Mouse (Mus musculus) intestine, embryonic 15.5 days (tissue): ENCODE results near the gene Gcgr. TPM values are rescaled to one million over a fixed set of nuclear protein-coding genes. Genes with fewer than 3 reads are reported as not detected.
A peak's percentile ranks its signal among the peaks of the same experiment; 100 is the strongest.

Source experiments
- ATAC-seq: fragments of 200-750 bp; cut with Nextera tagmentation; 2 replicates; pipeline ENCODE4 v1.8.0; 2017; ENCODE audit warnings: moderate TSS enrichment, moderate library complexity
- H3K27ac ChIP-seq: fragments of 300-500 bp; sonication (generic); 2 replicates; pipeline ENCODE4 v1.5.1; 2015; ENCODE audit warnings: mild to moderate bottlenecking, inconsistent platforms
- H3K27me3 ChIP-seq: fragments of 300-500 bp; sonication (generic); replicated peaks from 2 replicates; pipeline ENCODE4 v1.6.1; 2015; ENCODE audit warnings: inconsistent platforms
- H3K36me3 ChIP-seq: fragments of 300-500 bp; sonication (generic); 2 replicates; pipeline ENCODE4 v1.6.1; 2015; ENCODE audit warnings: inconsistent platforms
- H3K4me1 ChIP-seq: fragments of 300-500 bp; sonication (generic); replicated peaks from 2 replicates; pipeline ENCODE4 v1.6.1; 2015; ENCODE audit warnings: inconsistent platforms
- H3K4me2 ChIP-seq: fragments of 300-500 bp; sonication (generic); replicated peaks from 2 replicates; pipeline ENCODE4 v1.6.1; 2015; ENCODE audit warnings: mild to moderate bottlenecking, inconsistent platforms
- H3K4me3 ChIP-seq: fragments of 300-500 bp; sonication (generic); replicated peaks from 2 replicates; pipeline ENCODE4 v1.5.1; 2015; ENCODE audit warnings: inconsistent platforms
- H3K9ac ChIP-seq: fragments of 300-500 bp; sonication (generic); 2 replicates; pipeline ENCODE4 v1.6.1; 2015; ENCODE audit warnings: inconsistent platforms
- H3K9me3 ChIP-seq: fragments of 300-500 bp; sonication (generic); 2 replicates; pipeline ENCODE4 v1.6.1; 2016; ENCODE audit warnings: inconsistent platforms
- WGBS: fragments of 180-500 bp; shearing (Covaris S2); methylation state at CpG from one replicate; pipeline ENCODE4 v1.1.7; 2015; 5-methylcytosine and 5-hydroxymethylcytosine counted together
- polyA plus RNA-seq: library from polyadenylated mRNA; unstranded; fragments of >200 nt; fragmentation: Nextera tagmentation; extraction: Ambion mirVana; gene quantifications from 2 replicates; pipeline ENCODE4 v1.2.1, GENCODE M21; 2015

Gene Gcgr
- polyA plus RNA-seq, 1 experiment from 2014 or later, result 0.58 TPM

GRCm38 (mm10) chr11:120493351-120493750, 37.1 kb upstream of the Gcgr start:
- Histone ChIP-seq H3K36me3 (peaks cover 29% of the 10 kb centered on the region), H3K9me3 (no peaks in the 10 kb centered on the region), H3K4me2 (peak overlapping the region; percentile 92), H3K4me3 (peak overlapping the region; percentile 90), H3K4me1 (peaks cover 31% of the 10 kb centered on the region), H3K27ac (peak overlapping the region; percentile 89), H3K27me3 (no peaks in the 10 kb centered on the region), H3K9ac (peak overlapping the region; percentile 78)
- WGBS, result 46% methylated on average over 3 of the region's 3 CpGs
- ATAC-seq, result no peak

- peak overlapping the region; percentile 92 for H3K4me2 ChIP-seq
Measured at GRCm38 (mm10) chr11:120493911-120494310, 36.6 kb upstream of the Gcgr start.

GRCm38 (mm10) chr11:120497436-120497835, 33.1 kb upstream of the Gcgr start:
- H3K36me3 ChIP-seq, result peaks cover 27% of the 10 kb centered on the region; the same call in 1 of the 2 replicates

More at GRCm38 (mm10) chr11:120493911-120494310, 36.6 kb upstream of the Gcgr start:
- Histone ChIP-seq H3K9ac (no peak overlapping the region), H3K4me3 (no peak overlapping the region; the same call in 1 of the 2 replicates), H3K27ac (no peak overlapping the region), H3K36me3 (peaks cover 27% of the 10 kb centered on the region; the same call in 1 of the 2 replicates), H3K4me1 (peaks cover 31% of the 10 kb centered on the region), H3K9me3 (no peaks in the 10 kb centered on the region), H3K27me3 (no peaks in the 10 kb centered on the region)
- 87% methylated on average over 3 of the region's 3 CpGs for WGBS
- ATAC-seq, result no peak

GRCm38 (mm10) chr11:120498226-120498625, 32.3 kb upstream of the Gcgr start:
- Histone ChIP-seq H3K27me3 (no peaks in the 10 kb centered on the region), H3K9ac (no peak overlapping the region), H3K27ac (no peak overlapping the region), H3K4me1 (peaks cover 23% of the 10 kb centered on the region), H3K4me3 (no peak overlapping the region), H3K36me3 (peaks cover 27% of the 10 kb centered on the region; the same call in 1 of the 2 replicates), H3K9me3 (no peaks in the 10 kb centered on the region), H3K4me2 (no peak overlapping the region)
- WGBS, result 93% methylated on average over 12 of the region's 12 CpGs
- ATAC-seq, result no peak

More at GRCm38 (mm10) chr11:120497436-120497835, 33.1 kb upstream of the Gcgr start:
- ATAC-seq, result no peak
- Histone ChIP-seq H3K27ac (no peak overlapping the region), H3K27me3 (no peaks in the 10 kb centered on the region), H3K9ac (no peak overlapping the region), H3K4me2 (no peak overlapping the region), H3K4me3 (no peak overlapping the region), H3K9me3 (no peaks in the 10 kb centered on the region), H3K4me1 (peaks cover 27% of the 10 kb centered on the region)
- 94% methylated on average over 3 of the region's 3 CpGs for WGBS

GRCm38 (mm10) chr11:120498891-120499290, 31.6 kb upstream of the Gcgr start:
- H3K27ac ChIP-seq, result no peak overlapping the region
- H3K36me3 ChIP-seq, result peaks cover 27% of the 10 kb centered on the region; the same call in 1 of the 2 replicates
- WGBS, result 80% methylated on average over 5 of the region's 5 CpGs
- H3K4me2 ChIP-seq, result no peak overlapping the region
- no peak overlapping the region for H3K9ac ChIP-seq
- H3K27me3 ChIP-seq, result no peaks in the 10 kb centered on the region
- no peaks in the 10 kb centered on the region for H3K9me3 ChIP-seq
- H3K4me3 ChIP-seq, result no peak overlapping the region
- peaks cover 17% of the 10 kb centered on the region for H3K4me1 ChIP-seq
- ATAC-seq, result no peak

GRCm38 (mm10) chr11:120499894-120500293, 30.6 kb upstream of the Gcgr start:
- Histone ChIP-seq H3K9me3 (no peaks in the 10 kb centered on the region), H3K27ac (peak overlapping the region; percentile 52), H3K4me2 (0 out of 2 replicates have a peak overlapping the region, but pooled peaks have one; percentile 11), H3K4me3 (no peak overlapping the region), H3K9ac (no peak overlapping the region), H3K36me3 (peaks cover 27% of the 10 kb centered on the region; the same call in 1 of the 2 replicates), H3K27me3 (no peaks in the 10 kb centered on the region), H3K4me1 (peaks cover 15% of the 10 kb centered on the region; the same call in 1 of the 2 replicates)
- WGBS, result 74% methylated on average over 6 of the region's 6 CpGs
- peak; percentile 46 for ATAC-seq

- 16% methylated on average over 3 of the region's 3 CpGs for WGBS
- Histone ChIP-seq H3K27me3 (no peaks in the 10 kb centered on the region), H3K27ac (peak overlapping the region; percentile 52), H3K4me1 (peaks cover 15% of the 10 kb centered on the region; the same call in 1 of the 2 replicates), H3K9ac (no peak overlapping the region), H3K4me2 (0 out of 2 replicates have a peak overlapping the region, but pooled peaks have one; percentile 11), H3K9me3 (no peaks in the 10 kb centered on the region), H3K4me3 (no peak overlapping the region), H3K36me3 (peaks cover 23% of the 10 kb centered on the region; the same call in 1 of the 2 replicates)
- peak; percentile 87 for ATAC-seq
Measured at GRCm38 (mm10) chr11:120500357-120500756, 30.1 kb upstream of the Gcgr start.

- peaks cover 16% of the 10 kb centered on the region; the same call in 1 of the 2 replicates for H3K36me3 ChIP-seq
- 60% methylated on average over 6 of the region's 6 CpGs for WGBS
- peak; percentile 12; the same call in 1 of the 2 replicates for ATAC-seq
- H3K4me2 ChIP-seq, result no peak overlapping the region
- peaks cover 15% of the 10 kb centered on the region; the same call in 1 of the 2 replicates for H3K4me1 ChIP-seq
- H3K9me3 ChIP-seq, result no peaks in the 10 kb centered on the region
- no peak overlapping the region for H3K27ac ChIP-seq
- no peak overlapping the region for H3K9ac ChIP-seq
- no peak overlapping the region for H3K4me3 ChIP-seq
- no peaks in the 10 kb centered on the region for H3K27me3 ChIP-seq
Measured at GRCm38 (mm10) chr11:120501018-120501417, 29.5 kb upstream of the Gcgr start.

- no peaks in the 10 kb centered on the region for H3K9me3 ChIP-seq
- H3K27me3 ChIP-seq, result no peaks in the 10 kb centered on the region
- 73% methylated on average over 4 of the region's 4 CpGs for WGBS
- no peak overlapping the region for H3K4me2 ChIP-seq
- no peak overlapping the region for H3K27ac ChIP-seq
- H3K9ac ChIP-seq, result no peak overlapping the region
- peaks cover 12% of the 10 kb centered on the region; the same call in 1 of the 2 replicates for H3K36me3 ChIP-seq
- no peak overlapping the region for H3K4me3 ChIP-seq
- peaks cover 18% of the 10 kb centered on the region for H3K4me1 ChIP-seq
- no peak for ATAC-seq
Measured at GRCm38 (mm10) chr11:120501701-120502100, 28.8 kb upstream of the Gcgr start.

GRCm38 (mm10) chr11:120505661-120506060, 24.8 kb upstream of the Gcgr start:
- Histone ChIP-seq H3K36me3 (no peaks in the 10 kb centered on the region), H3K4me2 (no peak overlapping the region), H3K4me1 (peaks cover 20% of the 10 kb centered on the region), H3K9ac (no peak overlapping the region), H3K4me3 (no peak overlapping the region), H3K27me3 (no peaks in the 10 kb centered on the region), H3K27ac (no peak overlapping the region), H3K9me3 (no peaks in the 10 kb centered on the region)
- ATAC-seq, result no peak
- WGBS, result 89% methylated on average over 3 of the region's 3 CpGs

- no peaks in the 10 kb centered on the region for H3K9me3 ChIP-seq
- H3K9ac ChIP-seq, result 0 out of 2 replicates have a peak overlapping the region, but pooled peaks have one; percentile 8
- ATAC-seq, result peak; percentile 20; the same call in 1 of the 2 replicates
- peak overlapping the region; percentile 37; the same call in 1 of the 2 replicates for H3K4me2 ChIP-seq
- H3K4me3 ChIP-seq, result no peak overlapping the region
- H3K4me1 ChIP-seq, result peaks cover 18% of the 10 kb centered on the region
- H3K27ac ChIP-seq, result peak overlapping the region; percentile 33
- H3K27me3 ChIP-seq, result no peaks in the 10 kb centered on the region
- WGBS, result 55% methylated on average over 4 of the region's 4 CpGs
- no peaks in the 10 kb centered on the region for H3K36me3 ChIP-seq
Measured at GRCm38 (mm10) chr11:120506899-120507298, 23.6 kb upstream of the Gcgr start.

GRCm38 (mm10) chr11:120507611-120508289, 22.7 kb upstream of the Gcgr start:
- Histone ChIP-seq H3K36me3 (no peaks in the 10 kb centered on the region), H3K4me3 (no peak overlapping the region), H3K4me1 (peaks cover 18% of the 10 kb centered on the region), H3K4me2 (peak overlapping the region; percentile 37), H3K27ac (peak overlapping the region; percentile 36), H3K9me3 (no peaks in the 10 kb centered on the region), H3K9ac (0 out of 2 replicates have a peak overlapping the region, but pooled peaks have one; percentile 8), H3K27me3 (no peaks in the 10 kb centered on the region)
- ATAC-seq, result peak; percentile 84
- WGBS, result 50% methylated on average over 13 of the region's 13 CpGs
